Mouse (Mus musculus): ENCODE results near the gene Scgn.

Gene Scgn

DNA sequence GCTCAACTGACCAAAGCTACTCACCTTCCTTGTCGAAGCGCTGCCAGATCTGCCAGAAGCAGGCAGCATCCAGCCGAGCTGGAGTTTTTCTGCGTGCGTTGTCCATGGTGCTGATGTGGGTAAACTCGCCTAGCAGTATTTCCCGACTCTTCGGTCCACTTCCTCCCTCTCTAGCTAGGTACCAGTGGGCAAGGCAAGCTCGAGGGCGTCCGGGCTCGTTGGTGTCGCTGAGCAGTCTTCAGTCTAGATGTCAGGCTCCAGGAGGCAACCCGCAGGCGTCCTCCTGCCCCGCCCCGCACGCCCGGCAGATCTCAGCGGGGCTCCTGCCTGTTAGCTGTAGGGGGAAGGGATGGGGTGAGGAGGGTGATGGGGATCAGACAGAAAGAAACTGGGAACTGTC is at the start of gene Scgn:
Scgn (minus strand) TSS at position 287 of the 400 bp plus-strand sequence.
- peak; percentile 57 for DNase-seq

DNA sequence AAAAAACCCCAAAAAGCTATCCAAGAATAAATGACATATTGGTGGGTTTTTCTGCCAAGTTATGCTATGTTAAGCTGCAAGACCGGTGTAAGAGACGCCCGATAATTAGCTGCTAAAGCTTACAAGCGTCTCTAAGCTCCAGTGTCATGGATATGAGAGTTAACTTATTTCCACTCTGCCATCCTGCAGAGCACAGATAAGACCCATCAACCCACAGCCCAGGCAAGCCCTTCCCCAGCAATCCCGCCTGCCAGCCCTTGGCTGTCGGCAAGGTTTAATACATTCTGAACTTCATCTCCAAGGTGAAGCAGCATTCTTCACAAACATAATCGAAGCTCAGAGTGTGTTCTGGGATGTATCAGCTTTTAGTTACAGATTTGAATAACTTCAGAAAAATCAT is 49.2 kb upstream of the Scgn start:
- DNase-seq: peak; percentile 54

DNA sequence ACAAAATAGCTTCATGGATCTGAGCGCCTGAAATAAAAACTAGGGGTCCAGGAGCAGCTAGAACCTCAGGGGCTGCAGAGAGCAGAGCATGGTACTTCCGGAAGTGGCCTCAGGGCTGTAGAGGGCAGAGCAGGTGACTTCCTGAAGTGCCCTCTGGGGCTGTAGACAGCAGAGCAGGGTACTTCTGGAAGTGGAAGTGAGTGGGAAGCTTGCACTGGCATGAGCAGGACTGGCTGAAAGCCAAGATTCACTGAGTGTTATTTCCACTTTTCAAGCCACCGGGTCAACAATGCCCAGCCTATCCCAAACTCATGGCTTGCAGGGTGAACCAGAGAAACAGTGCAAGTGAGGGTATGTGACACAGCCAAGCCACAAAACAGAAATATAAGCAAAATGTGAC is 46.5 kb upstream of the Scgn start:
- no peak for DNase-seq

DNA sequence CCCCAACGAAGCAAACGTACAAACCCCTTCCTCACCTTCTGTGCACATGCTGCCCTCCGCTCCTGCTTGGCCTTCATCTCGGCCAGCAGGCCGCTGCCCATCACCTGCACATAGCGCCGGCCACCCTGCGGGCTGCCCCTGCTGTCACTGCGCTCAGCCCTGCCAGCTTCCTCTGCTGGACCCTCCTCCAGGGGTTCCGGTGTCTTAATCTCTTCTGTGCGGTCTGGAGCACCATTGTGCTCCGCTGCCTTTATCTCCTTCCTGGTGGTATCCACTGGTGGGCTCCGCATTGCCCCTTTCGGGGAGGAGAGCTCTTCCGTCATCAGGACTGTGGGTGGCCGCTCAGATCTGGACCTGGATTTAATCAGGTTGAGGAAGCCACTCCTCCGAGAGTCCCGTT is 45.1 kb upstream of the Scgn start:
- peak; percentile 5 for DNase-seq

DNA sequence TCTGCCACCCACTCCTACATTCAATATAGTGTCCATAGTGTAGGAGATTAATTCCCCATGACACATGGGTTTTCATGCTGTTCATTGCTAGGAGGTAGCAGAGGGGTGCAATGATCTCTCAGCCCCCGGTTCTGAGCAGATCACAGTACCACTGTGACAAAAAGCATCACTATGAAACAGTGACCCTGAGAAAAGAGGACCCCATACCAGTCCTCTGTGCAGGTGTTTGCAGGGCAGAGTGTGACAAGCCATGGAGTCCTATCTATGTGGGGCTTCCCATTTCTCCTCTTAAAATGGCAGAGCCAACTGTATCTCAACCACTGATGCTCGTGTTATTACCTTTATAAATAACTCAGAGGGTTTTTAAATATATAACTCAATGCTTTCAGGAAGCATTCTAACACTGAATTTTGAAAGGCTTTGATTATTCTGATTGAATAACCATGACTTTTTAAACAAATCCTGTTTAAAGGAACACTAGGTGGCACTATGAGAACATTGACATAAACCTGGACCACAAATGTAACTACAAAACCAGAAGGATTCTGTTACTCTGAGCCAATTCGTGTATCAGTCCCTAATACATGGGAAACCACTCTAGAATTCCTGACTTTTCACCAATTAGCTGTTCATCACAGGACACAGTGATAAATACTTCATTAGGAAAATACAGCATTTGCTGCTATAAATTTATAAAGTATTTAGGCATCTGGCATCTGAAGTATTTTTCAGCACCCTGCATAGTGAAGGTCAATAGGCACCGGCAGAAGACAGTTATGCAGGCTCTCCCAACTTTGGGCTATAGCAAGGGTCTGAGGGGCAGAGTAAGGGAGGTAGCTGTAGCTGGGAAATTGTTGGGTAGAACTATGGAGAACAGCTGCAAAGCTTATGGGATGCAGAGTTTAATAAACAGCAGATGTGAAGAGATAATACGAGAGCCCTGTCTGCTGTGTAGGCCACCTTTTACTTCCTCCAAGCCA is 36.5 kb upstream of the Scgn start:
- DNase-seq: no peak

DNA sequence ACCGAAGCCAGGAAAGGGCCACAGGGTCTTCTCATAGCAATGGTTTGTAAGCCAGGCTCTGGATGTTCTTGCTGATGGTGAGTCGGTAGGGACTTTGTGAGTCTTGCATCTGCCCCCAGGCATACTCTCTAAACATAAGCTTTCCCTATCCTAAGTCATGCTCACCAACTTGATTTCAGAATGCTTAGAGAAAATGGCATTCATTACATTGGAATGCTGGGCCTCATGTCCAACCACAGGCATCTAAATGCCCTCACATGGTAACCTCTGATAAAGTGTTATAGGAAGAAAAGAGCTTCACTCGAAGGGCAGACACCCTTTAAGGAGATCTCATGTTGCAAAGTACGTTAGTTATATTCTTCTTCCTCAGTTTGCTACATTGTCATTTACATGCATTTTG is 27.5 kb upstream of the Scgn start:
- no peak for DNase-seq

DNA sequence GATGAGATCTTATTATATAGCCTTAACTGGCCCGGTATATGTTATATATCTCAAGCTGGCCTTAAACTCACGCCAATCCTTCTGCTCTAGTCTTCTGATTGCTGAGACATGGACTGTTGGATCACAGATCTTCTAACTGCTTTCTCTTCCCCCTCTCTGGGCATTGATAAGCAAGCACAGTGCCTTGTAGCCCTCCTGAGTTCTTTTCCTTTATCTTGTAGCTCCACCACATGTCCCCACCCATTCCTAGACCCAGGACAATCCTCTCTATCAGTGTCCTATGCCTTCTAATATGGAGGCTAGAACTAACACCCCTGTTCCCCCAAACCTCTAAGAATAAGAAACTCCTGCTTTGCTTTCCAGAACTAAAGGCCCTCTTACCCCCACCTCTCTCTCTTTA is 14.5 kb upstream of the Scgn start:
- no peak for DNase-seq

DNA sequence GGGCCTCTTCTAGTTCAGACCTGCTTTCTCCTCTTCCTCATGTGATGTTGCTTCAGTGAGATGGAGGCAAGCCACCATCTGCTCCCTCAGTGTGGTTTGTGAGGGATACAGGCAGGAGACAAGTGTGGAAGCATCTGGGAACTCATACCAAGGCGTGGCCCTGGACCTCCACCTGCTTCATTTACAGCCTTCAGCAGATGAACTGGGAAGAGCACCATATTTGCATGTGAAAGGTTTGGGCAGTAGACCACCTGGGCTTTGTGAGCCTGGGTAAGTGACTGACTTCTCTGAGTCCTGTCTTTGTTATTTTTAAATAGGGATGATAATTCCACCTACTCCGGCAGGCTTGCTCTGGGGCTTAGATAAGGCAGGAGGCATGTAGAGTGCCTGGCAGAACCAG is 10.8 kb upstream of the Scgn start:
- no peak for DNase-seq

DNA sequence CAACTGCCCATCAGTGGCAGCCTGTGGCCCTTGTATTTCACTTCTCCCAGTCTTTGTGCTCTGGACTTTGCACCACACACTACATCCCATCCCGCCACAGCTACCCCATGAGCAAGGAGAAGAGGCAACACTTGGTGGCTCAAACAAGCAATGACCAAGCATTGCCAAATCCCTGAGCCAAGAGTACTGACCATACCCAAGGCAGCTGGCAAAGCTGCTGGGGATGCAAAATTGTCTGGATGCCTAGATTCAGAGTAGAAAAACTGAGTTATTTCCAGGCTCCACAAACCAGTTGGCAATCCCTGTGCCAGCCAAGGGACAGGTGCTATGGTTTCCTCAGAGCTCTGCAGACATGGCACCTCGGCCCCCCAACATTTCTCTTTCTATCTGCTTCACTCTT is 10.1 kb upstream of the Scgn start:
- DNase-seq: no peak

DNA sequence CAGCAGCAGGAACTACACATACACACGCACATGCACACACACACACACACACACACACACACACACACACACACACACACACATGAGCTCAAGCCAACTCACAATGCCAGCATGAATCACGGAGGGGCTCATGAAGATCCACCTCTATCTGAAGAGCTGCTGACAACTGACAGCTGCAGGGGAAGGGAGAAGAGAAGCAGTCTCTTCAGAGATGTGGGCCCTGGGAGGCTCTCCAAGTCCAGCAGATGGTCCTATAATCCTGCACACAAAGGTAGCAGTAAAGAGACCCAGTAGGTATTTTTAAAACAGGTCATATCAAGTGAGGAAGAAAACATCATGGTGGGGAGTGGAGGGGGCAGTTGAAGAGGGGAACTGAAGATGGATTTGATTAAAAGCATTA is 7.8 kb upstream of the Scgn start:
- DNase-seq: no peak

DNA sequence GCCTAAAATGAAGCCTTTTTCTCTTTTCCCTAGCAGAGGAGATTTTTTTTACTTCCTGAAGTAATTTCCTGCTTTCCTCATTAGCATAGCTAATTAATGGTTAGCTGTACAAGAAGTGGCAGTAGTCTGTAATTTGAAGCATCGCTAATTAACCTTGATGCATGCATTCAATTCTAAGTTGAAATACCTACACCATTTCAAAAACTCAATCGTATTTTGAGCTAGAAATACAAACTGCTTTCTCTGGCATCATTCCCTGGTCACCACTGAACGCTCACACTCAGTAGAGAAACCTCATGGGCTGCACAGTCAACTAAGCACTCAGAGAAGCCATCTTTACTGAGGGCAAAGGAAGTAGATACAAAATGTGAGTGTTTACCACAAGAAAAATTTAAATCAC is 3.7 kb upstream of the Scgn start:
- no peak for DNase-seq

DNA sequence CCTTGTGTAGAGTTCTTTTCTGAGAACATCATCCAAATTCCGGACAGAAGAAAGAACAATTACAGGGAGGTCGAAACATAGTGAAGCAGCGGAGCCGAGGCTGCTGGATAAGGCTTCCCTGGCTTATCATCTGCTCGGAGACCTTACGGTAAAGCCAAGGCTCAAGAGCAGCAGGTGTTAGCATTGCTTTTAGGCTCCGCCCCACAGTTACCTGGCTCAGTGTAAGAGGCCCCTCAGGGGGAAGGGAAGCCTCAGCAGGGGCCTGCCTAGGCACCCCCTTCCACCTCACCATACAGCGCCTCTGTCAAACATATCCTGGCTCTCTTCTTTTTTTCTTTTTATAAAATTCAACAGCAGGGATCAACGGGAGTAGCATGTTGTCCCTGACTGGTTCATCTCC is 3.0 kb upstream of the Scgn start:
- DNase-seq: no peak

DNA sequence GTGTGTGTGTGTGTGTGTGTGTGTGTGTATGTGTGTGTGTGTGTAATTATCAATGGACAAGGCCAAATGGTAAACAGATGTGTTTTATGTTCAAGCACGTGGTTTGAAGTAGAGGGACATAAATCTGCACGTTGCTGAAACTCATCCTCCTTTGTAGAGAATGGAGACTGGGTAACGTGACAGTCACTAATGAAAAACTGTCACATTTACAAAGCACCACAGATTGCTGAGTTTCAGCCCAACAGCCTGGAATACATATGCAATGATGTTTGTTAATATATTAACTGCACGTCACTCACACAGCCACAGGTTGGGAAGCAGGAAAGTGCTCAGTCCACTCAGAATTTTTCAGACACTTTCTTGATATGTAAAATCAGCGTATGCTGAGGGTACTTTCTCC is 563 bp downstream of the Scgn start:
- DNase-seq: no peak

DNA sequence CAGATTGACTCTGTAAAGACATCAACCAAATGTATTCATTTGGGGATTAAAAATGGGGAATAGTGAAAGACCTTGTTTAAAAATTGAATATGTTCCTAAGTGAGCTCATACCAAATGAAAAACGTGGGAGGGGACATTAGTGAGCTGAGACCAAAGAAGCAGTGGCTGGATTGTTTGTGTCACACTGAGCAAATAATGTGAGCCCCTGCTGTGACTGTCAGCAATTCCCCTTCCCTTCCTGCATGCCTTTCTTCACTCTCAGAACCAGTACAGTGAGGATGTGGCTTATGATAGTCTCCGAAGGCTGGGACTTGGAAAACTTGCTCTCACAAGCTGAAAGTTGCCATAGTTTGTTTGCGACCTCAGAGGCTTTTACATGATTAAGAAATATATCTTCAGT is 5.9 kb downstream of the Scgn start:
- DNase-seq: no peak

DNA sequence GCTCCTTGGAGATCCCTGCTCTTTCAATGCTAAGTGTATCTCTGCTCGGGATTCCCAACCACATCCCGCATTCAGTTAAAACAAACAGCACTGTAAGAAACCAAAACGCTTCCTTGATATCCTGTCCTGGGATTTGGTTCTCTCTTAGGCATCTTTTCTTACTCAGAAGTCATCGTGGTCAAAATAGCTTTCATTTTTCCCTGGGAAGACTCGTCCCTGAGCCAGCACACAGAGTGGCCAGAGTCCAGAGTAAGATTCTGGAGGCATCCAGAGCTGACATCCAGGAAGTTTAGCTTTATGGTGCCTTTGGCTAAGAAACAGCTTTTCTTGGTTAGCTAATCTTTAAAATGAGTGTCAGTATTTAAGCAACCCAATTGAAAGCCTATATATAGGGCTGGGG is 18.7 kb downstream of the Scgn start:
- no peak for DNase-seq

DNA sequence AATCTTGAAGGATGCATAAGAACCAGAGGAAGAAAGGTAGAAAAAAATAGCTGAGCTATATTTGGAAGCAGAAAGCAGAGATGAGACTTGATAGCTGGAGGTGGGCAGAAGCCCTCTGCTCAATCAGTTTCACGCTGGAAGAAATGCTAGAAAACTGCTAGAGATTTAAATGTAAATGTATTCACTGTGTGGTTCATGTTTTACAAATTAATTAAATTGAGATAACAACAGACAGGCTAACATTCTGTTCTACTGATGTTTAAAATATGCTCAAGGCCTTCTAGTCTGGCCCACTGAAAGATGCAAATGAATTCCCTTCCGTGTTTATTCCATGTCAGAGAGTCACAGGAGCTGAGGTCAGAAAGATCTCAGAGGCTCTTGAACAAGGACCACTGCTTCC is 19.1 kb downstream of the Scgn start:
- DNase-seq: no peak

DNA sequence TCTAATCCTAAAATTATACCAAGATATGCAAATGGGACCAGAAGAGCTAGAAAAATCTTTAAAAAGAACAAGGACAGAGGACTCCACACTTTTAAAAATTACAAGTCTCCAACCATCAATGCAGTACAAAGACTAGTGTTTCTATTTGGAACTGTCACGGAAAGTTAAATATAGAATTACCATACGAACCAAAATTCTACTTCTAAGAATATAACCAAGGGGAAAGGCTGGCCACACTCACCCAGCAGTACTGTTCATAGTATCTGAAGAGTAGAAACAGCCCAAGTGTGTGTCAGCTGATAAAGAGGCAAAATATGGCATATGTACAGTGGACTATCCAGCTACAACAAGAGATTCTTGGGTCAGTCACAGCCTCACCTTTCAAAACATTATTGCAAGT is 26.1 kb downstream of the Scgn start:
- DNase-seq: no peak

DNA sequence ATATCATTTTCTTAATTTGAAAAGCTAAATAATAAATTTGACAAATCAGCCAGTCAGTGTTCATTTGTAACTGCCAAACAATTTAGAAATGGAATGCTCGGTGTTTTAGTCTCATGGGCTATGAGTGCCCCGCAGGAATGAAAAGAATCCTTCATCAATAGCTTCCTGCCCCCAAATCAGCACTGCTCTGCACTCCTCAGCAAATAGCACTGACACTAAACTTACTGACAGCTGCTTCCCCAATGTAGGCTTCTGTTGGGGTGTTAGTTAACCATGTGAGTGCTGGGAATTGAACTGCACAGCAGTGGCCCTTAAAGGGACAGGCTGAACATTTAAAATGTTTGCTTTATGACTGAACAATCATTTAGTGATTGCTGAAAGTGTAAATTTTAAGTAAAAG is 31.2 kb downstream of the Scgn start:
- no peak for DNase-seq

DNA sequence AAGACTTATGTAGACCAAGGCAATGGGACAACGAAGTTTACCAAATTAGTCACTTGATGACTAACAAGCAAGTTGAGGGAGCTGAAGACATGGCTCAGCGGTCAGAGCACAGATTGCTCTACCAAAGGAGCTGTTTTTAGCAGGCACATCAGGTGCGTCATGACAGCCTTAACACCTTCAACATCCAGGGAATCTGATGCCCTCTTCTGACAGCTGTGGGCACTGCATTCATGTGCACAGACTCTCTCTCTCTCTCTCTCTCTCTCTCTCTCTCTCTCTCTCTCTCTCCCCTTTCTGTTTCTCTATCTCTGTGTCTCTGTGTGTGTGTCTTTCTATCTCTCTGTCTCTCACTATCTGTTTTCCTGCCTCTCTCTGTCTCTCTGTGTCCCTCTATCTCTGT is 40.1 kb downstream of the Scgn start:
- no peak for DNase-seq

DNA sequence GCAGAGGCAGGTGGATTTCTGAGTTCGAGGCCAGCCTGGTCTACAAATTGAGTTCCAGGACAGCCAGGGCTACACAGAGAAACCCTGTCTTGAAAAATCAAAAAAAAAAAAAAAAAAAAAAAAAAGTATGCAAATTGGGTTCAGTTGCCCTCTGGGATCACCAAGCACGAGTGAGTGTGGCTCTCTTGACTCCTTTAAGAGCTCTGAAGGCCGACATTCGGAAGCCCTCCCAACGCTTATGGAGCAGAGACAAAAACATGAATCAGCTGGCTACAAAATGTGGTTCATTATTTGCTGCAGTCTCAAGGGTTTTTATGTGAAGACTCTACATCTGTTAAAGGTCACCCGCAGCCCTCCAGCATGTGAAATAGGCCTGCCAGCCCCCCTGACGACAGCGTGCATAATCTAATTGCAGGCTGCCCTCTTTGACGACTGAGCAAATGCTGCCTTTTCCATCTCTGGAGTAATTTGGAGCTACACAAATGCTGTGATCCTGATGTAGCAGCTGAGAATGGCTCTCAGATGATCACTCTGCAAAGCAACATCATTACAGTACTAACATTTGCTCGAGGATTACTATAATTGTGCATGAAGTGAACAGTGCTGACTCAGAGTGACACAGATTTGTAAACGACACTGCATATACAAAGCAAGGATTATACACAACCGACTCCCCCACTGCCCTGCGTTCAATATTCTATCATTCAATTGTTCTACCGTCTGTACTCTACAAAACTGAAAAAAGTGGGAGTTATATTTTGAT is 41.3 kb downstream of the Scgn start:
- DNase-seq: no peak

DNA sequence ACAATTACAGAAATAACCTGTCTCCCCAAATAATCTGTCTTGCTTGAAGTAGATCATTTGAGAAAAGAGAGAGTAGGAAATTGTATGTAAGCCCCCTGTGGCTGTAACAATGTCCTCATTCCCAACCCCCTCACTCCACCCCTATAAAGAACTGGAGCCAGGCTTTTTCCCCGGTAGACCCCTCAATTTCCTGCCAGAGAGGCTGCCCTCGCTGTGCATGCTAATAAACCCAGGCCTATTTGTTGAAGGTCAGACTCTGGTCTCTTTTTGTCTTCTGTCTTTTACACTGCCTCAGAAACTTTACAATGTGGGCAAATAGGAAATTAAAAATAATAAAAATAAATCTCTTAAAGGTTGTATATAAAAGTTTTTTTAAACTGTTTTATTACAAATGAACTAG is 44.8 kb downstream of the Scgn start:
- DNase-seq: no peak

DNA sequence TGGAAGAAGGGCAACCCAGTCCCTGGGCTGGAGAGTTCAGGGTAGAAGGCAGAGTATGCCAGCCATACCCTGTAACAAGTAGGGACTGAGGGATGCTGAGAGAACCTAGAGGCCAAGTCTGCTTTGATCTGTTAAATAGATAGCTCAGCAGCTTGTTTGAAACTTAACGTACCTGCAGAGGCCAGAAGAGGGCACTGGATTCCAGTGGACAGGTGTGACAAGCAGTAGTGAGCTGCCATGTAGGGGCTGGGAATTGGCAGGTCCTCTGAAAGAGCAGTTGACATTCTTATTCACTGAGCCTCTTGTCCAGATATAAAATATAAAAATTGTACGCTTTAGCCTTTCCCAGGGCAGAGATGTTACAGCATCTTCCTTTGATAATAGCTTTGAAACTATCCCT is 48.2 kb downstream of the Scgn start:
- DNase-seq: no peak

DNA sequence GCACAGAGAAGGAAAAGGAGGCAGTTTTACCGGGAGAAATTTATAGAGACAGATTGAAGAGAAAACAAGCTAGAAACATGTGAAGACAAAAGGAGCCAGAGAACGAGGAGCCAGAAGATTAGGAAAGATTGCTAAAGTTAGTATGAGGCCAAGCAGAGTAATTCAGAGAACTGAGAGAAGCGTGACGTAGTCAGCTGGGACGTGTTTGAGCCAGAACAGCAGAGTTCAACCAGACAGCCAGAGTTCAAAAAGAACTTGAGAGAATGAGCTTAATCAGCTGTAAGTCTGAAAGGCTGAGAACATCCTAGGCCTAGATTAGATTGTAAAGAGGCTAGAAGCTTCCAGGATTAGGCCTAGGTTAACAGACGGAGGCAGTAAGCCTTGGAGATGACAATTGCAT is 50.7 kb downstream of the Scgn start:
- no peak for DNase-seq

DNA sequence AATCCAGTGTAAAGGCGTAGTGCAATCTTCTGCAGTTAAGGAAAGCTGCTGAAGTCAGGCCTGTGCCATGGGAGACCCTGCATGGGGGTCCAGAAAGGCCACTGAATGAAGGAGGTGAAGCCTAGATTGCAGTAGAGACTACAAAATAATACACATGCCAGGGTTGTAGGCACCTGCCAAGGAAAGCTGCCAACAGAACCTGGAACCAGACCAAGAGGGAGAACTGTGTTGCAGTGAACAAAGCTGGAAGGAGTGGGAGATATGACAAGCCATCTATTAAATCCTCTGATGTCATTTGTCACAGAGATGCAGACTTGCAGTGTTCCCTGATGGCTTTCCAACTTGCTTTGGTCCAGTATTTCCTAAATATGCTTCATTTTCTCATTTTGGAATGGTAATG is 52.3 kb downstream of the Scgn start:
- no peak for DNase-seq

DNA sequence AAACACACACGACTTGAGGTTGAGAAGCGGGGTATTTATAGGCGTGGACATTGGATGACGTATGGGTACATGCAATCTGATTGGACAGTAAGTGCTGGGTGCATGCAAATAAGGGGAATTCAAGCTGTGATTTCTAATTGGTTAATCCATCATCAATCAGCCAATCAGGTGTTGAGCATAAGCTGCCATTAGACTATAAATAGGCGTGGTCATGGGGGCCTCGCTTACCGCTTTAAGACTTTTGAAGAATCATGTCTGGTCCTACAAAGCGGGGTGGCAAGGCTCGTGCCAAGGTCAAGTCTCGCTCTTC is 56.8 kb downstream of the Scgn start, which contains the start of gene Hist1h2aa:
Hist1h2aa (plus strand) TSS at position 252 of the 310 bp plus-strand sequence.
- no peak for DNase-seq

Data from liver (tissue).